Mouse (Mus musculus) forebrain, embryonic 12.5 days (tissue): ENCODE data around the gene Tk2. TPM values are rescaled to one million over a fixed set of nuclear protein-coding genes. Genes with fewer than 3 reads are reported as not detected.
"Not testable (repeated sequence)": the region's sequence is repeated elsewhere in the genome, so short reads cannot be mapped to it uniquely, and the experiment has no call there.

Experiments
- ATAC-seq: fragments of 200-750 bp; cut with Nextera tagmentation; 2 replicates; pipeline ENCODE4 v1.8.0; 2017; ENCODE audit warnings: moderate TSS enrichment; ENCODE audit not compliant: low FRiP score
- H3K27ac ChIP-seq: fragments of 300-500 bp; sonication (generic); 2 replicates; pipeline ENCODE4 v1.5.1; 2016; ENCODE audit warnings: mild to moderate bottlenecking
- H3K27me3 ChIP-seq: fragments of 300-500 bp; sonication (generic); 2 replicates; pipeline ENCODE4 v1.6.1; 2016; ENCODE audit warnings: mild to moderate bottlenecking
- H3K36me3 ChIP-seq: fragments of 300-500 bp; sonication (generic); replicated peaks from 2 replicates; pipeline ENCODE4 v1.6.1; 2016; ENCODE audit warnings: mild to moderate bottlenecking
- H3K4me1 ChIP-seq: fragments of 300-500 bp; sonication (generic); 2 replicates; pipeline ENCODE4 v1.6.1; 2016
- H3K4me2 ChIP-seq: fragments of 300-500 bp; sonication (generic); 2 replicates; pipeline ENCODE4 v1.6.1; 2016; ENCODE audit warnings: mild to moderate bottlenecking, moderate library complexity
- H3K4me3 ChIP-seq: fragments of 300-500 bp; sonication (generic); replicated peaks from 2 replicates; pipeline ENCODE4 v1.5.1; 2016; ENCODE audit warnings: mild to moderate bottlenecking
- H3K9ac ChIP-seq: fragments of 300-500 bp; sonication (generic); 2 replicates; pipeline ENCODE4 v1.6.1; 2016; ENCODE audit warnings: mild to moderate bottlenecking
- H3K9me3 ChIP-seq: fragments of 300-500 bp; sonication (generic); 2 replicates; pipeline ENCODE4 v1.6.1; 2016
- WGBS: fragments of 180-500 bp; shearing (Covaris S2); methylation state at CpG from one replicate; pipeline ENCODE4 v1.1.7; 2016; 5-methylcytosine and 5-hydroxymethylcytosine counted together
- polyA plus RNA-seq: library from polyadenylated mRNA; unstranded; fragments of >200 nt; fragmentation: Nextera tagmentation; extraction: Ambion mirVana; gene quantifications from 2 replicates; pipeline ENCODE4 v1.2.1, GENCODE M21; 2016

The Tk2 gene
- polyA plus RNA-seq: 35.4 and 35.9 TPM in 2 replicates

- Histone ChIP-seq H3K36me3 (peaks cover 10% of the 10 kb centered on the region), H3K27ac (no peak within 1 kb of the TSS; the same call in 1 of the 2 replicates), H3K9me3 (no peaks in the 10 kb centered on the region), H3K4me1 (peaks cover 21% of the 10 kb centered on the region), H3K4me3 (peak within 1 kb of the TSS; percentile 86), H3K4me2 (peak within 1 kb of the TSS; percentile 79), H3K27me3 (no peaks in the 10 kb centered on the region), H3K9ac (peak within 1 kb of the TSS; percentile 80)
- WGBS: under 1% methylated on average over 28 of the region's 28 CpGs
- ATAC-seq: peak; percentile 91
These were observed at the start of gene Tk2 for GRCm38 (mm10) chr8:104248276-104248675. Tk2 (minus strand) TSS chr8:104248558.

- no peaks in the 10 kb centered on the region for H3K27me3 ChIP-seq
- no peaks in the 10 kb centered on the region for H3K36me3 ChIP-seq
- H3K4me2 ChIP-seq: no peak overlapping the region
- H3K27ac ChIP-seq: no peak overlapping the region
- no peak for ATAC-seq
- H3K4me3 ChIP-seq: no peak overlapping the region
- WGBS: 85% methylated on average over 1 of the region's 1 CpGs
- no peaks in the 10 kb centered on the region for H3K9me3 ChIP-seq
- H3K9ac ChIP-seq: no peak overlapping the region
- H3K4me1 ChIP-seq: no peaks in the 10 kb centered on the region
These were observed 46.0 kb upstream of the Tk2 start for GRCm38 (mm10) chr8:104294396-104294795.

GRCm38 (mm10) chr8:104293081-104293480, 44.7 kb upstream of the Tk2 start, which contains the start of gene Cmtm2a:
Cmtm2a (minus strand) TSS chr8:104293181.
- 91% methylated on average over 12 of the region's 12 CpGs for WGBS
- not testable (repeated sequence) for H3K4me1 ChIP-seq, H3K4me3 ChIP-seq, H3K27ac ChIP-seq, H3K9ac ChIP-seq, ATAC-seq, H3K27me3 ChIP-seq, H3K4me2 ChIP-seq, H3K36me3 ChIP-seq, H3K9me3 ChIP-seq

- no peak overlapping the region for H3K4me3 ChIP-seq
- H3K27me3 ChIP-seq: no peaks in the 10 kb centered on the region
- no peak for ATAC-seq
- WGBS: 91% methylated on average over 6 of the region's 6 CpGs
- H3K27ac ChIP-seq: no peak overlapping the region
- H3K36me3 ChIP-seq: peaks cover 6% of the 10 kb centered on the region
- no peaks in the 10 kb centered on the region for H3K4me1 ChIP-seq
- H3K9ac ChIP-seq: no peak overlapping the region
- no peaks in the 10 kb centered on the region for H3K9me3 ChIP-seq
- no peak overlapping the region for H3K4me2 ChIP-seq
These were observed 20.6 kb upstream of the Tk2 start for GRCm38 (mm10) chr8:104268937-104269440.

GRCm38 (mm10) chr8:104268368-104268767, 20.0 kb upstream of the Tk2 start:
- H3K9me3 ChIP-seq: no peaks in the 10 kb centered on the region
- ATAC-seq: no peak
- no peaks in the 10 kb centered on the region for H3K27me3 ChIP-seq
- no peak overlapping the region for H3K4me3 ChIP-seq
- H3K9ac ChIP-seq: no peak overlapping the region
- H3K4me2 ChIP-seq: no peak overlapping the region
- no peak overlapping the region for H3K27ac ChIP-seq
- peaks cover 13% of the 10 kb centered on the region for H3K36me3 ChIP-seq
- H3K4me1 ChIP-seq: no peaks in the 10 kb centered on the region

GRCm38 (mm10) chr8:104264271-104264935, 16.0 kb upstream of the Tk2 start:
- H3K4me2 ChIP-seq, H3K27me3 ChIP-seq, H3K4me3 ChIP-seq, H3K9ac ChIP-seq, H3K9me3 ChIP-seq, H3K4me1 ChIP-seq, H3K27ac ChIP-seq, ATAC-seq: not testable (repeated sequence)
- peaks cover 21% of the 10 kb centered on the region for H3K36me3 ChIP-seq
- 98% methylated on average over 22 of the region's 22 CpGs for WGBS

GRCm38 (mm10) chr8:104261802-104262201, 13.4 kb upstream of the Tk2 start:
- not testable (repeated sequence) for H3K4me1 ChIP-seq, H3K4me3 ChIP-seq, H3K4me2 ChIP-seq, H3K27ac ChIP-seq, H3K9me3 ChIP-seq, ATAC-seq, H3K27me3 ChIP-seq, H3K9ac ChIP-seq
- 91% methylated on average over 5 of the region's 5 CpGs for WGBS
- H3K36me3 ChIP-seq: peaks cover 44% of the 10 kb centered on the region

- ATAC-seq: no peak
- Histone ChIP-seq H3K9ac (no peak overlapping the region), H3K4me3 (no peak overlapping the region), H3K4me1 (peaks cover 8% of the 10 kb centered on the region), H3K4me2 (no peak overlapping the region), H3K9me3 (0 out of 2 replicates have a peak, but pooled peaks cover 1% of the 10 kb centered on the region), H3K27ac (no peak overlapping the region), H3K36me3 (peaks cover 9% of the 10 kb centered on the region), H3K27me3 (no peaks in the 10 kb centered on the region)
- 90% methylated on average over 3 of the region's 3 CpGs for WGBS
These were observed 4.7 kb upstream of the Tk2 start for GRCm38 (mm10) chr8:104253016-104253415.

GRCm38 (mm10) chr8:104251461-104251860, 3.1 kb upstream of the Tk2 start:
- H3K4me1 ChIP-seq: peaks cover 21% of the 10 kb centered on the region
- H3K36me3 ChIP-seq: no peaks in the 10 kb centered on the region
- WGBS: 0% methylated on average over 7 of the region's 7 CpGs
- H3K9me3 ChIP-seq: no peaks in the 10 kb centered on the region
- peak overlapping the region; percentile 73 for H3K4me2 ChIP-seq
- peak overlapping the region; percentile 66 for H3K9ac ChIP-seq
- H3K27me3 ChIP-seq: no peaks in the 10 kb centered on the region
- ATAC-seq: no peak
- no peak overlapping the region for H3K27ac ChIP-seq
- H3K4me3 ChIP-seq: peak overlapping the region; percentile 67

GRCm38 (mm10) chr8:104250439-104251367, 2.3 kb upstream of the Tk2 start, which contains the start of gene Cklf:
Cklf (plus strand) TSS chr8:104250861.
- Histone ChIP-seq H3K27me3 (no peaks in the 10 kb centered on the region), H3K4me1 (peaks cover 21% of the 10 kb centered on the region), H3K9ac (peak within 1 kb of the TSS; percentile 66), H3K36me3 (no peaks in the 10 kb centered on the region), H3K9me3 (no peaks in the 10 kb centered on the region), H3K4me3 (peak within 1 kb of the TSS; percentile 67), H3K4me2 (peak within 1 kb of the TSS; percentile 73), H3K27ac (peak within 1 kb of the TSS; percentile 86)
- WGBS: 3% methylated on average over 41 of the region's 41 CpGs
- peak; percentile 89 for ATAC-seq

- Histone ChIP-seq H3K9ac (no peak overlapping the region), H3K27me3 (no peaks in the 10 kb centered on the region), H3K4me3 (no peak overlapping the region), H3K36me3 (peaks cover 8% of the 10 kb centered on the region), H3K27ac (no peak overlapping the region), H3K9me3 (no peaks in the 10 kb centered on the region), H3K4me1 (peaks cover 21% of the 10 kb centered on the region), H3K4me2 (no peak overlapping the region)
- ATAC-seq: no peak
- WGBS: 88% methylated on average over 7 of the region's 7 CpGs
These were observed 1.2 kb upstream of the Tk2 start for GRCm38 (mm10) chr8:104249442-104249996.

- Histone ChIP-seq H3K4me2 (peak overlapping the region; percentile 79), H3K27ac (no peak overlapping the region; the same call in 1 of the 2 replicates), H3K36me3 (peaks cover 14% of the 10 kb centered on the region), H3K4me1 (peaks cover 21% of the 10 kb centered on the region), H3K9ac (peak overlapping the region; percentile 80), H3K27me3 (no peaks in the 10 kb centered on the region), H3K4me3 (peak overlapping the region; percentile 86), H3K9me3 (no peaks in the 10 kb centered on the region)
- WGBS: 3% methylated on average over 11 of the region's 11 CpGs
- ATAC-seq: peak; percentile 4; the same call in 1 of the 2 replicates
These were observed 466 bp downstream of the Tk2 start for GRCm38 (mm10) chr8:104247908-104248275.
